Mouse (Mus musculus) naive thymus-derived CD4-positive, alpha-beta T cell, adult 2 months (primary cell): ENCODE data around the gene Zfp184.

Experiments used
- DNase-seq: peaks from one replicate; pipeline ENCODE4 v3.0.0-alpha.2; 2011; ENCODE audit warnings: low read depth

The Zfp184 gene

DNA sequence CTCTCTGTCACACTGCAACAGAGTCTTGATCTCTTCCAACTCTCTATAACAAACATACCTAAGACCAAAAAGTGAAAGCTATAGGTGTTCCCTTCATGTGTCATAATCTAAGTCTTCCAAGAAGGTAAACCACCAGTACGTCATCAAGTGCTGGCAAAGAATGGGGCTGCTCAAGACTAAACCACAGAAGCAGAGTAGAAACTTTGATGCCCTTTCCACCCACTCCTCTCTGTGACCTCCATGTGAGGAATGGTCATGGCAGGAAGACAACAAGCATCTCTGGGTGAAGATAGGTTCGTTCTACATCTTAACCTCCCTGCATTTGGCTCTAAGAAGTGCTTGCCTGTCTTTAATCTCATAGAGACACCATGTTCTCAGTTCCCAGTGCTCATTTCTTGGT is 39.6 kb downstream of the Zfp184 start:
- DNase-seq, result no peak

DNA sequence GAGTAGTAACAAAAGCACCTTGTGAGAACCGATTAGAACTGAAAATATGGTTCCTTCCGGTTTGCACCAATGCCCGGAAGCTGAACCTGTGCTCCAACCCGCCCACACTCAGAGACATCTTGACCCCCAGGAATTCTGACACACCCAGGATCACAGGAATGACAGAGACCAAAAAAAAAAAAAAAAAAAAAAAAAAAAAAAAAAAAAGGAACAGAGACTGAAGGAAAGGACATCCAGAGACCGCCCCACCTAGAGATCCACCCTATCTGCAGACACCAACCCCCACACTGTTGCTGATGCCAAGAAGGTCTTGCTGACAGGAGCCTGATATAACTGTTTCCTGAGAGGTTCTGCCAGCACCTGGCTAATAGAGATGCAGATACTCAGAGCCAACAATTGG is 47.7 kb downstream of the Zfp184 start:
- DNase-seq, result no peak

- peak; percentile 42 for DNase-seq
Observed at GRCm38 (mm10) chr13:21993957-21994738, 49.3 kb downstream of the Zfp184 start.

DNA sequence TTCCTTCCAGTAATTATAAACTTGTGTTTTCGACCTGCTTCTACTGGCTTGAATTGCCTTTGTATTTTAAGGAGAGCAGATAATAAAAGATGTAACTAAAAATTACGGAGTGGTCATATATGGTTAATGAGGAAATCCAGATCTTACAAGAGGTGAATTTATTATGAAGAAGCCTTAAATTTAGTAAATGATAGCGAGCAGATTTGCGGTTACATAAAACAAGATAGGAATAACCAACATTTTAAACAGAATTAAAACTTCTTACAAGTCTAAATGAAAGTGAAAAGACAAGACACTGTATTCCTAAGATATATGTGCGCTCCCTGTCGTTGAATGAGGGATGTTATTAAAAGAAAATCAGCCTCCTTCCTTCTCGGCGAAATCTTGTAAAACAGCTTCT is 50.0 kb downstream of the Zfp184 start:
- no peak for DNase-seq

DNA sequence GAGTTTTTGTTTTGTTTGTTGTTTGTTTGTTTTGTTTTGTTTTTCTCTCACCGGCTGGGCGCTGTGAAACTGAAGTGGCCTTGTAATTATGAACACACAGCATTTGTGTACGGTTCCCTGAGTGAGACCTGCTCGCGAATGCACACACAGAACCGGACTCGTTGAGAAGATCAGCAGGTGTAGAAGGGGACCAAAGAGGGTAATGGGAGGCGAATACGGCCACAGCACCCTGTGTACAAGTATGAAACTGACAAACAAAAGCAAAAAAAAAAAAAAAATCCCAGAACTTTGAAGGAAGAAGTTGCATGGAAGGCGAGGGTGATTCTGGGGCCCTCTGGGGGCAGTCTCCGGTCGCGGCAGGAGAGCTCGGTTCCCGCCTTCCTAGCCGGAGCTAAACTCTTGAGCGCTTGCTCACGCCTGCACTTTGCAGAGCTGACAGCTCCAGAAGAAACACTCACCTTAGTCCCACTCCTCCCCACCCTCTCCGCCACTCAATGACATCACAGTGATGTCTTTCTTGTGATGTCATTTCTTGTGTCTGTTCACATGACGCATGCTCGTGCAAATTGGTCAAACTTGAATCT is 50.5 kb downstream of the Zfp184 start:
- peak; percentile 60 for DNase-seq

- DNase-seq, result peak; percentile 53
Observed at GRCm38 (mm10) chr13:21996101-21996839, 51.4 kb downstream of the Zfp184 start.

DNA sequence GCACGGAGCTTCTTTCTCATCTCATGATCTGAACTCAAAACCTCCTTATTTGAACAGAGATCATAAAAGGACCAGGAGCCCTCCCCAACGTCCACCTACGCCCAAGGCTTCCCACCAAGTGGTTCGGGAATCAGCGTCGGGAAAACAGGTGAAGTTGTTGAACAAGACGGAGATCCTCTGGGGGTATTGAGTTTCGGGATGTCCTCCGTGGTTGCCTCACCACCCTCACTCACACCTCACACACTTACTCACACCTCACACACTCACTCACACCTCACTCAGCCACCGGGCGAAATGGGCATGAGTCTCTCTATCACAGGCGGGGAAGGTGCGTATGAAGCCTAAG is 51.9 kb downstream of the Zfp184 start:
- DNase-seq, result no peak

DNA sequence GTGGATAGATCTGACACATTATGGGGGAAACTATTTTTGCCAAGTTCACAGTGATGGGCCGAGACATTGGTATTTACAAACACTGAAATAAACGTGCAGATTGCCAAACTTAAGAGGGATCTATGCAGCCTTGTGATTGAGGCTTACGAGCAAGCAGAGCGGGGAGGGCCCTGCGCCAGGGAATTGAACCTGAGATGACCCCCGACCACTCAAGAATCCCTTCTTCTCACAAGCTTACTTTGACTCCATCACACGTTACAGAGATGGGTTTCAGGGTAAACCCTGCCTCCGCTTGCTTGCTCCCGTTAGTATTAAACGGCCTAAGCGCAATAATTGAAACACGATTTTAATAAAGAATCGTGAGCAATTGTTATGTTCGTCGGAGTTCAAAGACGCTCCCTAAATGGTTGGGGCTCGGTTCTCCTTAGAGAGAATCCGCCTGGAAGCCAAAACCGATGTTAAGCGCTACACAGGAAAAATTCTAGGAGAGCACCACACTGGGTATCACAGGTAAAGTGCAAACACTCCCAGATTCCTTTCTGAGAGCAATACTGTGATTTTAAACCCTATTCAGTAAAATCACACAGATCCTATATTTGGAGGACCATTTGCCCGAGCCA is 52.4 kb downstream of the Zfp184 start:
- no peak for DNase-seq

DNA sequence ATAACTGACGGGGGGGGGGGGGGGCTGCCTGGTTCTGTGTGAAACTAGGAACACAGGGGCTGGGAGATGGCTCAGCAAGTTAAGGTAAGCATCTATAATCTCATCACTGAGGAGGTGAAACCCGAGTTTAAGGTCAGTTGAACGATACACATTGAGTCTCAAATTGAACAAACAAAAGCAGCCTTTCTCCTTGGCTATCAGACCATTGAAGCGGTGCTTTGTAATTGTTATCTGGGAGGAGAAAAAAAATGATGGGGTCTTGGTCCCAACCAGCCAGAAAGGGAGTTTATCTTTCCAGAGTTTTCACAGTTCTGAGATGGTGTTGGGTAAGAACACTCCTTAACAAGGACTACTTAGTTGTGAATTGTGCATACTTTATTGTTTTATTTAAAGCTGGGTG is 52.9 kb downstream of the Zfp184 start:
- no peak for DNase-seq

DNA sequence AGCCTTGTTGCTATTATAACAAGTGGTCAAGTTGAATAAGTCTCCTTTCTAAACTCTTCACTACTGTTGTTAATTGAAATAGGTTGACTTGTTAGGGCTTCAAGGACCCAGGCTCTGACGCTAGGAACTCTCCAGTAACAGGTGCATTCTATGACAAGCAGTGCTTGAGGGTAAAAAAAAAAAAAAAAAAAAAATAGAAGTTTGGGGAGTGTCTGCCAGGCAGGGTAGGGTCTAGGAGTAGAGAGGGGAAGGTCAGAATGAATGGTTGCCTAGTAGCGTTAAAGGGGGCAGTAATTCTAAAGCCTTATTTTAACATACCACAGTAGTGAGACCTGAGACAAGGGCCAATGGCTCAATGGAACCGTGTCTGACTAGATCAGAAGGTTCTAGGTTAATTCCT is 53.5 kb downstream of the Zfp184 start:
- DNase-seq, result no peak

DNA sequence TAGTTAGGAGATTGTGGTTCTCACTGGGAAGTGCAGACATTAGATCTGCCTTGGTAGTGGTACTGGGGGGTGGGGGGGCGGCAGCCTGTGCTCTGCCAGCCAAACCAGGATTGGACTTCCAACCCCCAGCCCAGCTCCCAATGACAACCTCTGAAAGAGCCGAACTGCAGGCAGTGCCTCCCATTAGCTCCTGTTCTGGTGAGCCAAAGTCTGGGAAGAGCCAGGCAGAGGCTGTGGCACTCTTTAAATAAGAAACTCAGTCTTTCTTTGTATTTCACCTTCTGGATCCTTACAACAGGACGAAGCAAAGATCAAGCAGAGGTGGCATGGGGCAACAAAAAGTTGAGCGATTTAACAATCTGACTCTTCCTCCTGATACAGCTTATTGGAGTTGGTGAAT is 54.3 kb downstream of the Zfp184 start:
- DNase-seq, result no peak

- no peak for DNase-seq
Observed at GRCm38 (mm10) chr13:22001346-22001745, 56.5 kb downstream of the Zfp184 start.

DNA sequence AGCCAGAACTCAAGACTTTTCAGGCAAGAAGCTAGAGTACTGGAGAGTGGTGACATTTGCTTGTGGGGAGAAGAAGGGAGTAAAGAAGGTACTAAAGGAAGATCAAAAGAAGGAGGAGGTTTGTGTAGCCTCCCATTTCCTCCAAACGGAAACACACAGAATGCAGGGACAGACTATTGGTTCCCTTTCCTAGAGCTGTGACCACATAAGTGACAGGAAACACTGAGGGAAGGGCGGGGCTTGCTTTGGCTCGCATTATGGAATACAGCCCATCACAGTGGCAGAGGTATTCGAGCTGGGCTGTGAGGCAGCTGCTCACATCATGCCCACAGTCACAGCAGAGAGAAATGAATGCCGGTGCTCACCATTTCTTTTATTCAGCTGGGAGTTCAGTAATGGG is 56.9 kb downstream of the Zfp184 start:
- peak; percentile 75 for DNase-seq

GRCm38 (mm10) chr13:22005605-22006333 is 60.9 kb downstream of the Zfp184 start:
- peak; percentile 72 for DNase-seq

GRCm38 (mm10) chr13:22006334-22007120 is 61.6 kb downstream of the Zfp184 start:
- DNase-seq, result peak; percentile 82

DNA sequence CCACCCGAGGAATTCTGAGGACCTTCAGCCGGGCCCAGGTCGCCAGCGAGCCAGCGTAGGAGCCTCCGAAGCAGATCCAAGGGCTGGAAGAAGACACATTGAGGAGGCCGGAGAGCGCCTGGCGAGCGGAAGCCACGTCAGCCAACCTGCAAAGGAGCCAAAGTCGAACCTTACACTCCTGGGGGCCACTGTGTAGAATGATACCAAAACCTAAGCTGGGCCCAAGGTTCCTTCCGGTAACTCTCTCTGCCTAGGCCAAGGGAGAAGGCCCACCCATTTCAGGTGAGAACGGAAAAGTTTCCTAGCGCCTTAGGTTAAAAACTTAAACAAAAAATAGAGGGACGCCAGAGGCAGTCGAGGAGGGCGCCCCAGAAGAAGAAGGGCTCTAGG is 62.2 kb downstream of the Zfp184 start:
- DNase-seq, result no peak

GRCm38 (mm10) chr13:22007872-22008271 is 63.0 kb downstream of the Zfp184 start:
- DNase-seq, result no peak

DNA sequence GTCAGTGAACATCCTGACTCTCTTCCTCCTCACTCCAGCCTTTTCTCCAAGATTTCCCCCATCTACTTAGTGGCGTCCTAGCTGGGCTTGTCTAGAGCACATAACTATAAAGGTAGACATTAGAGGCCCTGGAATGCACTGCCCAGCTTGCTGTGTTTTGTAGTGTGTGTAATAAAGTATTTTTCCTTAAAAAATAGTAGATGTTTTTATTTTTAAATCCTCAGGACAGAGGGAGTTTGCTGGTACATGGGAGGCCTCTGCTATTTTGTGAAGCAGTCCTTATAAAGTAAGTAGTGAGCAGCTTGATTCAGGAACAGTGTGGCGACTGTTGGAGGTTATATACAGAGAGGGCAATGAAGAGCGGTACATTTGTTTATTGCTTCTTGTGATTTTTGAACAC is 63.8 kb downstream of the Zfp184 start:
- DNase-seq, result no peak

- no peak for DNase-seq
Observed at GRCm38 (mm10) chr13:22009642-22010041, 64.7 kb downstream of the Zfp184 start, which contains the start of gene Prss16. Prss16 (minus strand) TSS chr13:22009742.
